Comparison of ENCODE assay signal across 11 mouse cellular contexts in genomic region chr9:42036885-42037284, GRCm38 (mm10).
"Had no signal": no experiment of that assay in that cellular context is flagged by ENCODE, and none has a peak within 500 bp of the region (broad histone marks: within the 10 kb centered on the region; RNA-seq: fewer than 3 reads in every experiment).

No protein-coding gene starts in this region.

- H3K27ac ChIP-seq: left cerebral cortex, adult 2 months; limb, embryonic 10.5 days; liver, embryonic 13.5 days; stomach, postnatal 0 days had no signal

- H3K9me3 ChIP-seq: limb, embryonic 10.5 days; liver, embryonic 13.5 days had no signal

- H3K4me1 ChIP-seq: liver, embryonic 13.5 days had no signal

- H3K27me3 ChIP-seq: liver, embryonic 13.5 days had no signal

- H3K36me3 ChIP-seq: limb, embryonic 10.5 days; liver, embryonic 13.5 days had no signal

- DNase-seq: liver, embryonic 13.5 days; liver, postnatal 0 days; lung, postnatal 4 days; right cerebral cortex, postnatal 14 days; thymus, postnatal 4 days had no signal

- H3K4me3 ChIP-seq: left cerebral cortex, adult 2 months; limb, embryonic 10.5 days; liver, embryonic 13.5 days had no signal

- H3K4me2 ChIP-seq: liver, embryonic 13.5 days; midbrain, embryonic 11.5 days had no signal

- ATAC-seq: hindbrain, embryonic 16.5 days; inflammation-experienced regulatory T-cells, adult 6 months; liver, postnatal 0 days had no signal

- H3K9ac ChIP-seq: liver, embryonic 13.5 days; liver, postnatal 0 days had no signal
